Mouse (Mus musculus) lung, adult 2 months (tissue): ENCODE data around the gene Arid5b. TPM values are rescaled to one million over a fixed set of nuclear protein-coding genes. Genes with fewer than 3 reads are reported as not detected.

Experiments used
- DNase-seq: peaks from one replicate; pipeline ENCODE4 v3.0.0; 2022
- H3K4me1 ChIP-seq: fragments of 200-500 bp; 2 replicates; pipeline ENCODE4 v1.6.1; 2011; ENCODE audit warnings: low read length; ENCODE audit not compliant: control insufficient read depth, insufficient read depth
- H3K4me3 ChIP-seq: fragments of 200-500 bp; replicated peaks from 2 replicates; pipeline ENCODE3; 2011; ENCODE audit warnings: low read depth, mild to moderate bottlenecking, control low read depth, low read length; ENCODE audit errors: extremely low read depth
- CTCF ChIP-seq: fragments of 200-500 bp; IDR thresholded peaks from 2 replicates; pipeline ENCODE4 v1.5.1; 2011; ENCODE audit warnings: mild to moderate bottlenecking, low read length, control low read depth; ENCODE audit not compliant: insufficient read depth
- POLR2A ChIP-seq: fragments of 200-500 bp; IDR thresholded peaks from 2 replicates; pipeline ENCODE4 v1.6.1; 2011; ENCODE audit warnings: low read depth, mild to moderate bottlenecking, control low read depth, low read length, borderline replicate concordance; ENCODE audit errors: extremely low read depth
- whole genome bisulfite sequencing: fragments of 180-500 bp; shearing (Covaris S2); methylation state at CpG from one replicate; pipeline ENCODE4 v1.1.7; 2018; 5-methylcytosine and 5-hydroxymethylcytosine counted together
- polyA plus RNA-seq: library from polyadenylated mRNA; depleted of rRNA; stranded (reverse); fragments of >200 nt; gene quantifications from 2 replicates; pipeline ENCODE4 v1.2.3, GENCODE M21; 2012

The Arid5b gene
- polyA plus RNA-seq, 1 experiment, result 20.1 TPM

DNA sequence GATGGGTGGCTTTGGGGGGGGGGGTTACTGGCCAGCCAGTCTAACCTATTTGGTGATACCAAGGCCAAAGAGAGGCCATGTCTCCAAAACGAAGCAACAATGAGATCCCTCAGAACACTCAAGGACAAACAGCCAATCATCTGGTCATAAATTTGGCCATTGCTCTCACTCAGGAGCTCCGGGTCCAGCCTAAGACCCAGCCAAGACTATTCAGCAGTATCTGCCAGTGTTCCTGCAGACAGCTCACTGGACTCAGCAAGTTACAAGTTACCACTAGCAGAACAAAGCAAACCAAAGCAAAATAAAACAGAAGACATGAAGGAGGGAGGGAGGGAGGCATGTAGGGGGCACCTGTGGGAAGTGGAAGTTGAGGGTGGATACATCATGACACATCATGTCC is 157.3 kb downstream of the Arid5b start:
- Histone ChIP-seq H3K4me3 (no peak overlapping the region), H3K4me1 (peaks cover 15% of the 10 kb centered on the region)
- no peak for TF ChIP-seq POLR2A
- TF ChIP-seq CTCF, result no peak
- no peak for DNase-seq
- 71% methylated on average over 2 of the region's 2 CpGs for WGBS

DNA sequence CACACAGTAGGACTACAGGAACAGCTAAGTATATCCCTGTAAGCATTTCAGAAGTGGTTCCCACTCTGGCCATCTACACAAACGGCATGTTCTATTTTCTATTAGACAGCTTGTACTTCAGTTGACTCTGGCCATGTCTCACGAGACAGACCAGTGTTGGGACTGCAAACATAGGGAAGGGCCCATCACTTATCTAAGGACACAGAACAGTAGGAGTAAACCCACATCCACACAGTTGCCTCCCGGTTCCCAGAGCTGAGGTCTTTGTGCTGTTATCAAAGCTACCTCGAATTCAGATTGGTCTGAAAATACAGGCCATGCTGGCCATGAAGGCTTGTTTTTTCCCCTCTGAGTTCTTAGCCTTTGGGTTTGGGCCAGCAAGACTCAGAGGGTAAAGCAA is 158.5 kb downstream of the Arid5b start:
- TF ChIP-seq CTCF (no peak), POLR2A (no peak)
- WGBS, result 79% methylated on average over 4 of the region's 4 CpGs
- Histone ChIP-seq H3K4me1 (peaks cover 10% of the 10 kb centered on the region), H3K4me3 (no peak overlapping the region)
- no peak for DNase-seq

DNA sequence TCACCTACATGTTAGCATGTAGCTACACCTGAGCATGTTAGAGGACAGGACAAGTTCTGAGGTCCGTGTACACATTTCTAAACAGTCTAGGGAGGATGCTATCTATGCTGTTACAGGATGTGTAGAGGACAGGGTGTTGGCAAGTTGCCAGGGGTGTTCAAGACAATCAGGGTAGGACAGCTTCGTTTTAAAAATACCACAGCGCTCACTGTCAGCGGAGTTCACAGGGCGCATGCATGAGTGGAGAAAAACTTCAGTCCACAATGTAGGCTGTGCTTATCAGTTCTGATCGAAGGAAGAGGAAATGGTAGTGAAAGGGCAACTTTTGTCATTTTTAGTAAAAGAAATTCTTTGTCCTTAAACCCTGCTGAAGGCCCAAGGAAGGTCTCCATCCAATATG is 159.3 kb downstream of the Arid5b start:
- 35% methylated on average over 6 of the region's 6 CpGs for WGBS
- Histone ChIP-seq H3K4me1 (peaks cover 9% of the 10 kb centered on the region), H3K4me3 (no peak overlapping the region)
- TF ChIP-seq POLR2A (no peak), CTCF (no peak)
- no peak for DNase-seq

DNA sequence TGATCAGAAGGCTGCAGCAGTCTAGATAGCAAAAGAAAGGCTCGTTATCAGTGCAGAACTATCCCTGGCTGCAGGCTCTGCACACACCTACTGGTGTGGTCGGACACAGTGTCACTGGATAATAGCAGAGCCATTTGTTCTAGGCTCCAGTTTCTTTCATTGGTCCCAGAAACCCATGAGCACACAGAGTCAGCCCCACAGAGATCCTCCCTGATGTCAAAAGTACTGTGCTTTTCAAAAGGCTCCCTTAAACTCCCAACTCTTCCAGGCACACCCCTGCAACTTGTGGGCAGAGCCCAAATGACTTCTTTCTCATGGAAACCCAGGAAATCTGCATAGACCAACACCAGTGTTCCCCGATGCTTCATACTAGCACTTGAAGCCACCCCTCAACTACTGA is 163.6 kb downstream of the Arid5b start:
- WGBS, result 90% methylated on average over 3 of the region's 3 CpGs
- H3K4me1 ChIP-seq, result peaks cover 5% of the 10 kb centered on the region
- TF ChIP-seq CTCF (no peak), POLR2A (no peak)

DNA sequence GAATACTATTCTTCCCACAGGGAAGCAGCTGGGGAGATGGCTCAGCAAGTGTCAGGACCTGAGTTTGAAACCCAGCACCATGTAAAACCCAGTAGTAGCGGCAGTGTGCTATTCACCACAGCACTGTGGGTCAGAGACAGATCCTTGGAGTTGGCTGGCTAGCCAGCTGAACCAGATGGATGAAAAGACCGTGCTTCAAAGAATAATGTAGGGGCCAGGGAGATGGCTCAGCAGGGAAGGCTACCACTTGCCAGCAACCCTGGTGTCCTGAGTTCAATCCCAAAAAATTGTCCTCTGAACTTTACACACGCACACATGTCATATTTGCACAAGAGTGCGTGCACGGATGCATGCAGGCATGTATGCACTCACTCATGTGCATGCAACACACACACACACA is 164.9 kb downstream of the Arid5b start:
- TF ChIP-seq POLR2A, result no peak
- no peak for TF ChIP-seq CTCF
- 87% methylated on average over 5 of the region's 5 CpGs for WGBS
- peaks cover 5% of the 10 kb centered on the region for H3K4me1 ChIP-seq
- DNase-seq, result no peak
- H3K4me3 ChIP-seq, result no peak overlapping the region

More for the DNA sequence above, 163.6 kb downstream of the Arid5b start:
- DNase-seq, result no peak
- H3K4me3 ChIP-seq, result no peak overlapping the region

DNA sequence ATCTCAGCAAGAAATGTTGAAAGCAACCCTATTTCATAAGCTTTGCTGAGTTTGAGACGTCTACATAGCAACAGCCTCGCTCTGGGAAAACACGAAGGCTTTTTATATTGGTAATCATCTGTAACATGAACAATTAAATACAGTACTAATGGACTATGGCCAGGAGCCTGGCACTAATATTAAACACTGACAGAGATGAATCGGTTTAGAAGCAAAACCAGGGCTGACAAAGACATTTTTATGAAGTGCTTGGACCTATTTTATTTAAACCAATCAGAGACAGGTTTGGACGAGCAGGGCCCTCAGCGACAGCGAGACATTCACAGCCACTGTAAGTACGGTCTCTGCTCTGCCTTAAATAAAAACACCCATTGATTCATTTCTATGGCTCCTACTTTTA is 165.6 kb downstream of the Arid5b start:
- WGBS, result 59% methylated on average over 8 of the region's 8 CpGs
- H3K4me3 ChIP-seq, result no peak overlapping the region
- H3K4me1 ChIP-seq, result peaks cover 5% of the 10 kb centered on the region
- no peak for DNase-seq
- TF ChIP-seq POLR2A (no peak), CTCF (no peak)

DNA sequence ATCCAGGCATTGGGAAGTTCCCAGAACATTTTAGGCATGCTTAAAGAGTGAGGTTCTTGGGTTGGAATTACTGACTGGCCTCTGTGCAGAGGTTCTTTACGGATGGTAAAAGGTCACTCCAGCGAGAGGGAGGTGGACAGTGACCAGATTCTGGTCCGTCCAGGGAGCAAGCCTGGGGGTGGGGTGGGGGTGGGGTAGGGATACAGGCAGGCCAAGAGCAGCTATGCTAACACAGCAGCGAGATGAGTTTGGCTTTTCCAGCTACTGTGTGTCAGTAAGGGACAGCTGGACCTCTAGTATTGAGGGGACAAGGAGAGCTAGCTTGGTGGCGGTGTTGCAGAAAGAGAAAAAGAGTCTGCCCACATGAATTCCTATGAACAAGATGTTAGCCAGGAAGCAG is 167.9 kb downstream of the Arid5b start:
- no peak for DNase-seq
- Histone ChIP-seq H3K4me3 (no peak overlapping the region), H3K4me1 (peaks cover 12% of the 10 kb centered on the region)
- no peak for TF ChIP-seq CTCF
- TF ChIP-seq POLR2A, result no peak
- WGBS, result 48% methylated on average over 5 of the region's 5 CpGs

DNA sequence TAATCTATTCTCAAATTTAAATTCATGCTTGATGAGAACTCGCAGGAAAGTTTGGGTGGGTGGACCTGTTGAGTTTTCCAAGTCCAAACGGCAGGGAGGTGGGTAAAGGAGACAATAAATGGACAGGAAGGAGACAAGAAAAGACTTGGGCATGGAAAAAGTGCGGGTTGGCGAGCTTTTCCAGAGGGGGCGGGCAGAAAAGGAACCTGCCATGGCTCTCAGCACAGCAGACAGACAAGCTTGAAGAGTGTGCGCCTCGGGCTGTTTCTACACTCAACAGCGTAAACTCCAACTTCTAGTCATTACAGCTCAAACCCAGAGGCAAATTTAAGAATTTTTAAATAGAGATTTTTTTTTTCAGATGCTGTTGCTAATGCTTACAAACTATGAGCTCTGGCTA is 168.4 kb downstream of the Arid5b start:
- TF ChIP-seq CTCF (no peak), POLR2A (no peak)
- no peak for DNase-seq
- Histone ChIP-seq H3K4me3 (no peak overlapping the region), H3K4me1 (peaks cover 16% of the 10 kb centered on the region)
- WGBS, result 56% methylated on average over 8 of the region's 8 CpGs

DNA sequence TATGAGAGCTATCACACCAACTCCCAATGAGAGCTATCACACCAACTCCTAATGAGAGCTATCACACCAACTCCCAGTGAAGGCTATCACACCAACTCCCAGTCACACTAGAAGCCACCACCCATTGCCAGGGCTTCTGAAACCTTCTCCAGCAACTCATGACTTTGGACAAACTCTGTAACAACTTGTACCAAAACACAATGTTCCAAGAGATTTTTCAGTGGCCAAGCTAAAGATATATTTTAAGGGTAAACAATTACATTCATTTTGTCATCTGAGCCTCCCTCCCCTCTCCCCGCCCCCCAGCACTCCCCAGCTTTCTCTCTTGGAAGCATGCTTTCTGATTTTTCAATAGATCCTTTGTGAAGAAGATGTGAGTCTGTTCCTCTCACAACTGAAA is 168.9 kb downstream of the Arid5b start:
- TF ChIP-seq POLR2A (no peak), CTCF (no peak)
- WGBS, result 97% methylated on average over 1 of the region's 1 CpGs

DNA sequence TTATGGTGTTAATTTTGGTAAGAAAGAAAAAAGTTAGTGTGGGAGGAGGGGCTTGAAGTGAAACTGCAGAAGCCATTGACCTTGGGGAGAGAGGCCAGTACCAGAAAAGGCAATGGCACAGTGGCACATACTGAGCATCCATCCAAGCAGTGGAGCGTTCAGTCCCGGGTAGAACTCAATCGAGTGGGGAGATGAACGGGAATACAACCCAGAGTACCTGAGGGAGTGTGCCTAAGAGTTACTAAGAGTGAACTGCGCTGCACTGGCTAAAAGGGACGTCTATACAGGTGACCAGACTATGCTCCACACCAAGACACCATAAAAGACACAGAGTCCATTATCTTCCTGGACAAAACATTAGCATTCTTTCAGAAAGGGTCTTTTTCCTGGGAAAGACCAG is 170.8 kb downstream of the Arid5b start:
- no peak for DNase-seq
- Histone ChIP-seq H3K4me1 (peaks cover 32% of the 10 kb centered on the region), H3K4me3 (no peak overlapping the region)
- WGBS, result 89% methylated on average over 6 of the region's 6 CpGs
- TF ChIP-seq CTCF, result no peak
- no peak for TF ChIP-seq POLR2A

More for the DNA sequence above, 168.9 kb downstream of the Arid5b start:
- DNase-seq, result no peak
- peaks cover 19% of the 10 kb centered on the region for H3K4me1 ChIP-seq
- H3K4me3 ChIP-seq, result no peak overlapping the region
